Mouse (Mus musculus): ENCODE results near the gene Larp7.

DNA sequence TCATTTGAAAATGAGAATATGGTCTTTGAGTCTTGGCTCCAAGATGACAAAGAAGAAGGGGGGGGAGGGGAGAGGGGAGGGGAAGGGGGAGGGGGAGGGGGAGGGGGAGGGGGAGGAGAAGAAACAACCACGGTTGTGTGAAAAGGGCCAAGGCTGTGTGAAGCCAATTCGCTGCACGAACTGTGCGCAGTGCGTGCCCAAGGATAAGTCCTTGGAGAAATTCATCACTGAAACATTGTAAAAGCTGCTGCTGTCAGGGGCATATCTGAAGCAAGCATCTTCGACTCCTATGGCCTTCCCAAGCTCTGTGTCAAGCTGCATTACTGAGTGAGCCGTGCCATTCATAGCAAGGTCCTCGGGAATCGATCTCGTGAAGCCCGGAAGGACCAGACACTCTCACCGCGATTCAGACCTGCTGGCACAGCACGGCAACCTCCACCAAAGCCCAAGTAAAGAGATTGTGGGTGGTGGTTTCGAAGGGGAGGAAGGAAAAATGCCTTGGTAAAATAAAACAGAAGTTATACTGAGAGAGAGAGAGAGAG is 40.3 kb downstream of the Larp7 start:
- TF ChIP-seq CTCF (IDR thresholded peaks at IDR 0.05; ENCODE audit: low read depth, low read length) (no peak), POLR2A (IDR thresholded peaks at IDR 0.05; ENCODE audit: extremely low read depth, insufficient read depth, low read length) (no peak)
